Mouse (Mus musculus): Measurements from ENCODE around the gene Ptbp3. TPM values are rescaled to one million over a fixed set of nuclear protein-coding genes. Genes with fewer than 3 reads are reported as not detected.

The Ptbp3 gene
- polyA plus RNA-seq, 1 experiment from 2014 or later: 16.0 TPM

Other genes with a start within 250 kb of the Ptbp3 start
- gene Susd1, start 110.7 kb downstream of the Ptbp3 start, polyA plus RNA-seq (2015; fragmentation: Nextera tagmentation; extraction: Ambion mirVana): 0.69 and 0.72 TPM in 2 replicates
- 24.0 and 26.4 TPM in 2 replicates for gene Hsdl2, start 32.2 kb upstream of the Ptbp3 start, polyA plus RNA-seq (2015; fragmentation: Nextera tagmentation; extraction: Ambion mirVana)
- 39.7 and 42.0 TPM in 2 replicates for gene E130308A19Rik, start 76.8 kb upstream of the Ptbp3 start, polyA plus RNA-seq (2015; fragmentation: Nextera tagmentation; extraction: Ambion mirVana)

All from forebrain, embryonic 13.5 days (tissue).